Mouse (Mus musculus): ENCODE measurements around the gene Gabra5.

- TF ChIP-seq EP300 (IDR thresholded peaks at IDR 0.05; ENCODE audit: insufficient read depth, low read depth, low read length) (no peak), CTCF (IDR thresholded peaks at IDR 0.05; ENCODE audit: low read depth, low read length) (peak; percentile 32)
Measured at GRCm38 (mm10) chr7:57384112-57384511, 125.7 kb downstream of the Gabra5 start.

All from ES-Bruce4 (cell line).